Mouse (Mus musculus) megakaryocyte-erythroid progenitor cell, adult 5 weeks (primary cell): ENCODE data around the gene Gm5150. TPM values are rescaled to one million over a fixed set of nuclear protein-coding genes. Genes with fewer than 3 reads are reported as not detected.

Experiments
- polyA plus RNA-seq: library from polyadenylated mRNA; stranded (reverse); fragments of >175 nt; gene quantifications from 2 replicates; pipeline ENCODE4 v1.2.3, GENCODE M21; 2012

The Gm5150 gene
- polyA plus RNA-seq: 0.15 TPM in 1 of 2 replicates, not detected in the other

DNA sequence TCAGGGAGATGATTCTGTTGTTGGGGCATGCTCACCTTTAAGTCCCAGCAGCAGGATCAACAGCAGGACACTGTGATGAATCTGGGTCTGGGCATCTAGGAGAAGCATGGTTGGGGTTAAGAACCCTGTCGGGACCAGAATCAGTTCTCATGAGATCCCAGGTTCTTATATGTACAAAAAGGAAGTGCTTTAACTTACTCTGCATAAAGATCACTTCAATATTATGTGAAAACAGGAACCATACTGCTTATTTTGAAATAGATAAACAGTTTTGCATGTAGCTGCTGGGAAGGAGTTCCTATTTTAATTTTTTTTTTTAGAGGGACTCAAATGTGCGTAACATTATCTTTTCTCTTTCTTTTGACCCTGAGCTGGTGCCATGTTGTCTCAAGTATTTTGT lies at the start of gene Gm5150:
Gm5150 (minus strand) TSS at position 223 of the 400 bp plus-strand sequence.

Other genes starting within 250 kb of the Gm5150 start
- 0.03 and 0.15 TPM in 2 replicates for gene Sirpb1c, start 157.9 kb downstream of the Gm5150 start, polyA plus RNA-seq